ENCODE assay signal across 20 mouse cellular contexts in genomic region chr1:59830194-59830593, GRCm38 (mm10).
A peak's percentile ranks its signal among the peaks of the same experiment; 100 is the strongest.
DNase-seq lines count a peak whose midpoint lies in the region; ATAC-seq and TF ChIP-seq lines count a peak whose summit lies in the region.
"Had no signal": no experiment of that assay in that cellular context is flagged by ENCODE, and none has a peak within 500 bp of the region (broad histone marks: within the 10 kb centered on the region; RNA-seq: fewer than 3 reads in every experiment).

No protein-coding gene starts in this region.

- peak; percentile 6 to 8 for DNase-seq in kidney, postnatal 4 days
- DNase-seq in kidney, adult 2 months, result no peak
- peak; percentile 20 for DNase-seq in c-Kit-positive CD71-negative TER-119-negative erythroid progenitor cells, embryonic 14.5 days (ENCODE audit: low read depth)
- no peak for DNase-seq in cerebellum, adult 11-12 months
- DNase-seq in cerebellum, postnatal 10 days, result no peak
- DNase-seq: adrenal gland, adult 8-10 months; cerebellum, adult 18-20 months; gastrocnemius, postnatal 10 days; retina, postnatal 1 day; right cerebral cortex, postnatal 4 days had no signal

- peak overlapping the region; percentile 25 for H3K4me2 ChIP-seq in liver, embryonic 12.5 days
- H3K4me2 ChIP-seq: limb, embryonic 15.5 days had no signal

- peak; percentile 58 for ATAC-seq in liver, embryonic 12.5 days
- peak; percentile 80 for ATAC-seq in megakaryocyte-erythroid progenitor cell, adult 5-6 weeks (replicated peaks; ENCODE audit: low FRiP score, low TSS enrichment, poor library complexity, severe bottlenecking)
- ATAC-seq: hindbrain, postnatal 0 days; intestine, postnatal 0 days; Patski had no signal

- no peaks in the 10 kb centered on the region for H3K9me3 ChIP-seq in liver, embryonic 12.5 days (replicated peaks)
- H3K9me3 ChIP-seq: embryonic facial prominence, embryonic 10.5 days; hindbrain, embryonic 10.5 days; limb, embryonic 15.5 days; midbrain, embryonic 10.5 days had no signal

- WGBS in kidney, adult 2 months, result 59% methylated on average over 6 of the region's 6 CpGs
- 13% methylated on average over 6 of the region's 6 CpGs for WGBS in liver, embryonic 12.5 days (ENCODE audit: insufficient replicate concordance)

- H3K4me1 ChIP-seq in kidney, adult 2 months (ENCODE audit: control insufficient read depth, insufficient read depth, low read length), result peaks cover 4% of the 10 kb centered on the region
- peaks cover 20% of the 10 kb centered on the region for H3K4me1 ChIP-seq in liver, embryonic 12.5 days

- TF ChIP-seq CTCF in kidney, adult 2 months (conservative IDR thresholded peaks at IDR 0.05; ENCODE audit: insufficient read depth, insufficient read length, low read depth, low read length), result no peak

- H3K27ac ChIP-seq in kidney, adult 2 months (ENCODE audit: insufficient read depth, low read depth, low read length), result no peak overlapping the region; the same call in 1 of the 2 replicates
- H3K27ac ChIP-seq in liver, embryonic 12.5 days, result 0 out of 2 replicates have a peak overlapping the region, but pooled peaks have one; percentile 26
- H3K27ac ChIP-seq: embryonic facial prominence, embryonic 10.5 days; hindbrain, embryonic 10.5 days; hindbrain, postnatal 0 days; limb, embryonic 15.5 days; midbrain, embryonic 10.5 days; stomach, postnatal 0 days had no signal

- H3K4me3 ChIP-seq in kidney, adult 2 months (ENCODE audit: insufficient read depth, low read depth, low read length), result no peak overlapping the region
- no peak overlapping the region for H3K4me3 ChIP-seq in liver, embryonic 12.5 days
- H3K4me3 ChIP-seq: embryonic facial prominence, embryonic 10.5 days; hindbrain, embryonic 10.5 days; limb, embryonic 15.5 days; midbrain, embryonic 10.5 days had no signal

- H3K27me3 ChIP-seq in kidney, adult 2 months (replicated peaks; ENCODE audit: control insufficient read depth, insufficient read depth, low read length), result no peaks in the 10 kb centered on the region
- H3K27me3 ChIP-seq in liver, embryonic 12.5 days (replicated peaks), result no peaks in the 10 kb centered on the region
- H3K27me3 ChIP-seq: limb, embryonic 15.5 days; Patski had no signal

- no peak overlapping the region for H3K9ac ChIP-seq in liver, embryonic 12.5 days
- H3K9ac ChIP-seq: limb, embryonic 15.5 days had no signal

- H3K36me3 ChIP-seq in kidney, adult 2 months (ENCODE audit: control insufficient read depth, insufficient read depth, low read length), result no peaks in the 10 kb centered on the region
- H3K36me3 ChIP-seq in liver, embryonic 12.5 days, result no peaks in the 10 kb centered on the region
- H3K36me3 ChIP-seq: limb, embryonic 15.5 days had no signal

- TF ChIP-seq POLR2A in kidney, adult 2 months (IDR thresholded peaks at IDR 0.05; ENCODE audit: low read depth, low read length), result no peak

Comparison
In these comparisons a context has a peak if more than half of its experiments do, and no peak if none do; other contexts are left out.
1. DNase-seq: peak in kidney, postnatal 4 days (2 of 2) and c-Kit-positive CD71-negative TER-119-negative erythroid progenitor cells, embryonic 14.5 days (single experiment); none in kidney, adult 2 months (single experiment), cerebellum, adult 11-12 months (single experiment) and cerebellum, postnatal 10 days (0 of 2).